Mouse (Mus musculus): Measurements from ENCODE around the gene Ly6c2.
"Not testable (repeated sequence)": the region's sequence is repeated elsewhere in the genome, so short reads cannot be mapped to it uniquely, and the experiment has no call there.

Gene Ly6c2

DNA sequence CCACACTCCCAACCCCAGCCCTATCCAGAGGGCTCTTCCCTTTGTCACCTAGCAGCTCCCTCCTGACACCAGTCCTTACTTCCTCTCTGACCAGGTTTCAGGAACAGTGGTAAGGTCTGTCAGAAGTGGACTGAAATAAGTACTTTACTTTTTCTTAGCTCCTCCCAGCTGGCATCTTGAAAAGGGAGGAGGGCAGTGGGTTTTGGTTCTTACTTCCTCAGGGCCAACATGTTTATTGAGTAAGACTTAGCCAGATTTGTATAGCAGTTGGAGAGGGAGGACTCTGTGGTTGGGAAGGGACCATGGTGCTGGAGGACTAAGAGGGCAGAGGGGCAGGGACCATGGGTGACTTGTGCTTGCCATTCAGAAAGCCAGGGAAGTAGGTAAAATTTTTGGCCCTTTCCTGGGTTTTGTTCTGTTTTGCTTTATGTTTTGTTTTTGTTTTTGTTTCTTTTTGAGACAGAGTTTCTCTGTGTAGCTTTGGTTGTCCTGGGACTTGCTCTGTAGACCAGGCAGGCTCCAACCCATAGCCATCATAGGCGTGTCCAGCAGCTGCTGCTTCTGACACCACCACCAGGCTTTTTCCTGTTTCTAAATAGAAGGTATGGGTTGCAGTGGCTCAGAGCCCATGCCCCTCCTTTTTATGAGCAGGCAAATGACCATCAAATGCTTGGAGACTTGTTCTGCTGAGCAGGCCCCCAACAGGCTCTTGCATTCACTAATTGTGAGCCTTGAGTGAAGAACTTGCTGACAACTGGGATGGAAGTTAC is at the start of gene Ly6c2:
Ly6c2 (minus strand) TSS at position 110 of the 770 bp plus-strand sequence.
- not testable (repeated sequence) for DNase-seq

DNA sequence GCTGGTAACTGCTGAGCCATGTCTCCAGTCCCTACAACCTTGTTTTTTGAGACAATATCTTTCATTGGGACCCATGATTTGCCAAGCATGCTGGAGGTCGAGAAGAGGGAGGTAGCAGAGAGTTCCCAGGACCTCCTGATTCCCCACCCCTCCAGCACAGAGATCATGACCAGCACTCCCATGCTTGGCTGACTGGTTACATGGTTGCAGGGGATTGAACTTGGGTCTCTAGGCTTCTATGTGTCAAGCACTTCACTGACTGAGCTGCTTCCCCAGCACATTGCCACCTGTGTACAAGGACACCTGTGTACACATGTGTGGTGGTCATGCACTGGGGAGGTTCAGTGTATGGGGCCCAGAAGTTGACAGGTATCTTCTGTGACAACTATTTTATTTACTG is 45.9 kb upstream of the Ly6c2 start:
- DNase-seq, result no peak

DNA sequence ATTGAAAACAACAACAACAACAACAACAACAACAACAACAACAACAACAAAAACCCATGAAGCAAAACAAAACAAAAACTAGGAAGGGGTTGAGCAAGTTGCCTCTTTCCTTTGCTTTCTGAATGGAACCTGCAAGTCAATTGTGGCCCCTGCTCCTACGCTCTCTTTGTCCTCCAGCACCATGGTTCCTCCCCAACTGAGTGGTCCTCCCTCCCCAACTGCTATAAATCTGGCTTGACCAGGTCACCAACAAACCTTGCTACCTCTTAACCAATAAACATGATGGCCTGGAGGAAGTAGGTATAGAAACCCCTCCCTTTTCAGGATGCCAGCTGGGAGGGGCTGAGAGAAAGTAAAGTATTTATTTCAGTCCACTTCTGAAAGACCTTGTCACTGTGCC is 43.2 kb upstream of the Ly6c2 start, which contains the start of gene Ly6g:
Ly6g (plus strand) TSS at position 301 of the 400 bp plus-strand sequence.
- no peak for DNase-seq

DNA sequence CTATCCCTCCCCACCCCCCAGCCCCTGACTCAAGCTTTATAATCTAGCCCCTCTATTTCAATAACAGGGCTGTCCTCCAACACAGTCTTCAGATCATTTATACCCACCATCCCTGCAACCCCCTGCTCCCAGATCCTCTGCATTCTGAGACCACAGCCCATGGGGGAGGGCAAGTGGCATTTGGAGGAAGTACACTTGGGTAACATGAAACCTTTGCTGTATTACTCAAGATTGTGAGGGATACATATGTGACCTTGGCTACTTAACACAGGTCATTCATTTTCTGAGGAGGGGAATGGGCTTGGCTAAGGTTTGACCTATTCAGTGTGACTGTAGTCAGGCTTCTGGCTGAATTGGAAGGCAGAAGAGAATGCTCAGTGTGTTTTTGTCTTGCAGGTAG is 41.3 kb upstream of the Ly6c2 start:
- no peak for DNase-seq

DNA sequence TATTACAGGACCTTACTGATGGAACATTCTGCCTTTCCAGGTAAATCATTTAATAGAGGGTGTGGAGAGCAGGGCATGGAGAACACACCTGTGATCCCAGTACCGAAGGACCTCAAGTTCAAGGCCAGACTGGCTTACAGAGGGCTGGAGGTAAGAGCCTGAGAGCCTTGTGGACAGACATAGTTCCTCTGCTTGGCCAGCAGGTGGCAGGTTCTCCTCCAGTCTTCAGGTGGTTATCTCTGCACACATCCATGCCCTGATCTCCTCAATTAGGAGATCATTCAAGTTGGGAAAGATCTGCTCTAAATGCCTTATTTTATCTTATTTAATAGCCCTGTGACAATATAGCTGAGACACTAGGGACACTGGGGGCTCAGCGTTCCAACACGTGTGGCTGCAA is 32.0 kb upstream of the Ly6c2 start:
- no peak for DNase-seq

DNA sequence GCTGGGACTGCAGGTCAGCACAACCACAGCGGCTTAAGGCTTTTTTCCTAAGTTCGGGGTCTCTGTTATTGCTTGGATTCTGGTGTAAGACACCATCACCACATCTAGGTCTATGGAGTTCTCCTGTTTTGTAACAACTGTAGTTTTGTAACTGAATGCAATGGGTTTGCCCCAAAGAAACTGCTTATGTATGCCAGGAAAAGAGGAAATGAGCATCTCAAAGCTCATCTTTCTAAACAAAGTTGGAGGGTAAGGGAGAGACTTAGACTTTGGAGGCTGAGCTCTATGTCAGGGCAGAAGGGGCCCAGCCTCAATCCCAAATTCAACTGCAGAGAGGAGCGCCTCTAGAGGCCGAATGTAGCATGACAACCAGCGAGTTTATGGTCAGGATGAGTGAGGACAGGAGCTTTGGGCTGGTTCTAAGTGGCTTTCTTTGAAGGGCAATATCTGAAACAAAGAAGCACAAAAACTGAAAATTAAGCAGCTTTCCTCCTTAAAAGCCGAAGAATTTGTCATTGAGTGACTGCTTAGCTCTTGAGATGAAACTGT is 30.1 kb upstream of the Ly6c2 start:
- DNase-seq, result peak in 1 of 2 experiments; percentile 44

DNA sequence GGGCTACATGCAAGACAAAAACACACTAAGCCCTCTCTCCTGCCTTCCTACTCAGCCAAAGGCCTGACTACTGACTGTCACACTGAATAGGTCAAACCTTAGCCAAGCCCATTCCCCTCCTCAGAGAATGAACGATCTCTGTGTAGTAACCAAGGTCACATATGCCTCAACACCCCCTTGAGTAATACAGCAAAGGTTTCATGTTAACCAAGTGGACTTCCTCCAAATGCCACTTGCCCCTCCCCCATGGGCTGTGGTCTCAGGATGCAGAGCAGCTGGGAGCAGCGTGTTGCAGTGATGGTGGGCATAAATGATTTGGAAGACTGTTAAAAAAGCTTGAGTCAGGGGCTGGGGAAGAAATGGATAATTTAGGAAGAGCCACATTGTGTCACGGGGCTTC is 26.0 kb upstream of the Ly6c2 start:
- not testable (repeated sequence) for DNase-seq

DNA sequence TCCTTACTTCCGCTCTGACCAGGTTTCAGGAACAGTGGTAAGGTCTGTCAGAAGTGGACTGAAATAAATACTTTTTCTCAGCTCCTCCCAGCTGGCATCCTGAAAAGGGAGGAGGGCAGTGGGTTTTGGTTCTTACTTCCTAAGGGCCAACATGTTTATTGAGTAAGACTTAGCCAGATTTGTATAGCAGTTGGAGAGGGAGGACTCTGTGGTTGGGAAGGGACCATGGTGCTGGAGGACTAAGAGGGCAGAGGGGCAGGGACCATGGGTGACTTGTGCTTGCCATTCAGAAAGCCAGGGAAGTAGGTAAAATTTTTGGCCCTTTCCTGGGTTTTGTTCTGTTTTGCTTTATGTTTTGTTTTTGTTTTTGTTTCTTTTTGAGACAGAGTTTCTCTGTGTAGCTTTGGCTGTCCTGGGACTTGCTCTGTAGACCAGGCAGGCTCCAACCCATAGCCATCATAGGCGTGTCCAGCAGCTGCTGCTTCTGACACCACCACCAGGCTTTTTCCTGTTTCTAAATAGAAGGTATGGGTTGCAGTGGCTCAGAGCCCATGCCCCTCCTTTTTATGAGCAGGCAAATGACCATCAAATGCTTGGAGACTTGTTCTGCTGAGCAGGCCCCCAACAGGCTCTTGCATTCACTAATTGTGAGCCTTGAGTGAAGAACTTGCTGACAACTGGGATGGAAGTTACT is 23.5 kb upstream of the Ly6c2 start:
- DNase-seq, result not testable (repeated sequence)

DNA sequence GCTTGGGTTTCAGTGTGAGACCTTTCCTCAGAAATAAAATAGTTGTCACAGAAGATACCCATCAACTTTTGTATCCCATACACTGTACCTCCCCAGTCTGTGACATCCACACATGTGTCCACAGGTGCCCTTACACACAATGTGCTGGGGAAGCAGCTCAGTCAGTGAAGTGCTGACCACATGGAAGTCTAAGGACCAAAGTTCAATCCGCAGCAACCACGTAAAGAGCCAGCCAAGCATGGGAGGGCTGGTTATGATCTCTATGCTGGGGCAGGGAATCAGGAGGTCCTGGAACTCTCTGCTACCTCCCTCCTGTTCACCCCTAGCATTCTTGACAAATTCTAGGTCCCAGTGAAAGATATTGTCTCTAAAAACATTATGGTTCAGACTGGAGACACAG is 20.6 kb upstream of the Ly6c2 start:
- peak in 1 of 2 experiments; percentile 50 for DNase-seq

DNA sequence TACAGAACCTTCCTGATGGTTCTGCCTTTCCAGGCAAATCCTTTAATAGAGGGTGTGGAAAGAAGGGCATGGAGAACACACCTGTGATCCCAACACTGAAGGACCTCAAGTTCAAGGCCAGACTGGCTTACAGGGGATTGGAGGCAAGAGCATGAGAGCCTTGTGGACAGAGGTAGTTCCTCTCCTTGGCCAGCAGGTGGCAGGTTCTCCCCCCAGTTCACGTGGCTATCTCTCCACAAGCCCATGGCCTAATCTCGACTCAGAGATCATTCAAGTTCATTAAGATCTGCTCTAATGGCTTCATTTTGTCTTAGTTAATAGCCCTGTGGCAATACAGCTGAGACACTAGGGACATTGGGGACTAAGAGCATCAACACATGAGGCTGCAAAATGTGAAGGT is 8.3 kb upstream of the Ly6c2 start:
- DNase-seq, result no peak

DNA sequence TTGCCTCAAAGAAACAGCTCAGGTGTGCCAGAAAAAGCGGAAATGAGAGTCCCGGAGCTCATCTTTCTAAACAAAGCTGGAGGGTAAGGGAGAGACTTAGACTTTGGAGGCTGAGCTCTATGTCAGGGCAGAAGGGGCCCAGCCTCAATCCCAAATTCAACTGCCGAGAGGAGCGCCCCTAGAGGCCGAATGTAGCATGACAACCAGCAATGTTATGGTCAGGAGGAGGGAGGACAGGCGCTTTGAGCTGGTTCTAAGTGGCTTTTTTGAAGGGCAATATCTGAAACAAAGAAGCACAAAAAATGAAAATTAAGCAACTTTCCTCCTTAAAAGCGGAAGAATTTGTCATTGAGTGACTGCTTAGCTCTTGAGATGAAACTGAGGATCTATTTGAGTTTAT is 7.0 kb upstream of the Ly6c2 start:
- peak in 1 of 2 experiments; percentile 41 for DNase-seq

DNA sequence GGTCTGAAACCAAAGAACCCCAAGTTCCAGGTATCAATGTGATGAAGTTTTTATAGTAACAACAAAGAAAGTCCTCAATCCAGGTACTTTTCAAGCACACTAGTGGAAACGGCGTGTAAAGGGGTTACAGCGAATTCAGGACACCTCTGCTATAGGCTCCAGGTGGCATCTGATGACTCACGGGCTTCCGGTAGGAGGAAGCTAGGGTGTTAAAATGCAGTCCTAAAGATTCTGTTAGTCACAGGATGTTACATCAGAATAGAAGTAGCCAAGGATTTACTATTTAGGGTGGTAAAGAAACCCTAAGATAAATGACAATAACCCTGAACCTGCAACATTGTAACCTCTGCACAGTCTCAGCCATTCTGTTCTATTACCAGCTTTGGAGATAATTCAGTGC is 5.7 kb upstream of the Ly6c2 start:
- DNase-seq, result not testable (repeated sequence)

DNA sequence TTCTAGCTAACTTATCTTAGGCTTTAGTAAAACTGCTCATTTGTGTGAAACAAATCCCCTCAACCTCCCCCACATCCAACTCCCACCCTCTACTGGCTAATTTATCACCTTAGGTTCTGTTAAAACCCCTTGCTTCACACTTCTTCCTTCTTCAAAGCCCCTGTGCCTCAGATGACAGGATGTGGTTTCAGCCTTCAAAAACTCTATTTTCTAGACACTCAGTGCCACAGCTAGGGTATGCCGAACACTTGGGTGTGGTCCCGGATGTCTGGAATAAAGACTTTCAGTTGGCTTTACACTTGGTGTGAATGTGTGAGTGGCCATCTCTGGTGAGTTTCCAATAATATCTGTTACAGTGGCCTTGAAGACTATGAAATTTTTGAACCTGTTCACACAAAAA is 4.8 kb upstream of the Ly6c2 start:
- DNase-seq, result no peak

DNA sequence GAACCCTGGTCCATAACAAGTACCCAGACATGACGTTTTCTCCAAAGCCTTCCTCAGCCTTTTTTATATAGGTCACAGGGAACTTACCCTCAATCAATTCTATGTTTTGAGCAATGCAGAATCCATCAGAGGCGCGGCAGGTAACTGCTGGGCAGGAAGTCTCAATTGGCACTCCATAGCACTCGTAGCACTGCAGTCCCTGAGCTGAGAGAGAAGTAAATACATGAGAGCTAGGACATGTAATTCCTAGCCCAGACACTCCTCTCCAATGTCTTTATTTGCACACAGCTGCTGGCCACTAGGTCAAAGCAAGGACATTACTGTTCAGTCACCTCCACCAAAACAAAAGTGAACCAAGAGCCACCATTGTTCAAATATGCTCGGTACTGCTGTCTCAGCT is 1.3 kb downstream of the Ly6c2 start:
- not testable (repeated sequence) for DNase-seq

DNA sequence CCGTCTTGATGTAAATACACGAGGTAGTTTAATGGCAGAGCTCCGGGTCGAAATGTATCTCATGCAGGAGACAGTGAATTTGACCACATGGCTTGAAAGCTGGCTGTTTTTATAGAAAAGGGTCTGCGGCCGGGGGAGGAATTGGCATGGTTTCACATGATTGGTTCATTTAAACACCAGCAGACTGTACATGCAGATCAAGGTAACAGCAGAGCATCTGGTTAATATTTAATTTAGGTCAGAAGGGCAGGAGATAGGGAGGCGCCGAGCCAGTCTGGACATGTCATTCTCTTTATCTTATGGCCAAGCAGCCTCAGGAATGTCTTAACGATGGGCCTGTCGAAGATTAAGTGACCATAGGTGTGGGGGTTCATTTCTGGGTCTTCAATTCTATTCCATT is 12.5 kb downstream of the Ly6c2 start:
- DNase-seq, result no peak

DNA sequence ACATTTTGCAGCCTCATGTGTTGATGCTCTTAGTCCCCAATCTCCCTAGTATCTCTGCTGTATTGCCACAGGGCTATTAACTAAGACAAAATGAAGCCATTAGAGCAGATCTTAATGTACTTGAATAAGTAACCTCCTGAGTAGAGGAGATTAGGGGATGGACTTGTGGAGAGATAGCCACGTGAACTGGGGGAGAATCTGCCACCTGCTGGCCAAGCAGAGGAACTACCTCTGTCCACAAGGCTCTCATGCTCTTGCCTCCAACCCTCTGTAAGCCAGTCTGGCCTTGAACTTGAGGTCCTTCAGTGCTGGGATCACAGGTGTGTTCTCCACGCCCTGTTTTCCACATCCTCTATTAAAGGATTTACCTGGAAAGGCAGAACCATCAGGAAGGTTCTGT is 23.7 kb downstream of the Ly6c2 start:
- not testable (repeated sequence) for DNase-seq

DNA sequence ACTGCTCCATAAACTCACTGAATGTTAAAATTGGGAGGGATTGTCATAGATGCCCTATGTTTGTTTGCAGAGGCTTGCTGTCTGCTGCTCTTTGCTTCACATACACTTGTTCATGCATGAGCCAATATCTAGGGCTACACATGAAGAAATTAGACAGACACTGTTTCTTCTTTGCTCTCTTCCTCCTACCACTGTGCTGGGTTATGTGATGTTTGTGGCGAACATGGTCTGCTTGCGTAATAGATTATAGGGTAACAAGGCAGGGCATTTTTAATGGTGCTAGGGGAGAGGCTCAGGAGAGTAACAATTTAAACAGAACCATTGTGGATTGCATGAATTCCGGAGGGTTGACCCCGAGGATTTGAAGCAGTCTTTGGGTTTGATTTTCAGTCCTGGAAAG is 41.8 kb downstream of the Ly6c2 start:
- no peak for DNase-seq

DNA sequence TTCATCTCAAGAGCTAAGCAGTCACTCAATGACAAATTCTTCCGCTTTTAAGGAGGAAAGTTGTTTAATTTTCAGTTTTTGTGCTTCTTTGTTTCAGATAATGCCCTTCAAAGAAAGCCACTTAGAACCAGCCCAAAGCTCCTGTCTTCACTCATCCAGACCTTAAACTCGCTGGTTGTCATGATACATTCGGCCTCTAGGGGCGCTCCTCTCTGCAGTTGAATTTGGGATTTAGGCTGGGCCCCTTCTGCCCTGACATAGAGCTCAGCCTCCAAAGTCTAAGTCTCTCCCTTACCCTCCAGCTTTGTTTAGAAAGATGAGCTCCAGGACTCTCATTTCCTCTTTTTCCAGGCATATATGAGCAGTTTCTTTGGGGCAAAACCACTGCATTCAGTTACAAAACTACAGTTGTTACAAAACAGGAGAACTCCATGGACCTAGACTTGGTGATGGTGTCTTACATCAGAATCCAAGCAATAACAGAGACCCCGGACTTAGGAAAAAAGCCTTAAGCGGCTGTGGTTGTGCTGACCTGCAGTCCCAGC is 49.7 kb downstream of the Ly6c2 start:
- DNase-seq, result peak in 1 of 2 experiments; percentile 77

DNA sequence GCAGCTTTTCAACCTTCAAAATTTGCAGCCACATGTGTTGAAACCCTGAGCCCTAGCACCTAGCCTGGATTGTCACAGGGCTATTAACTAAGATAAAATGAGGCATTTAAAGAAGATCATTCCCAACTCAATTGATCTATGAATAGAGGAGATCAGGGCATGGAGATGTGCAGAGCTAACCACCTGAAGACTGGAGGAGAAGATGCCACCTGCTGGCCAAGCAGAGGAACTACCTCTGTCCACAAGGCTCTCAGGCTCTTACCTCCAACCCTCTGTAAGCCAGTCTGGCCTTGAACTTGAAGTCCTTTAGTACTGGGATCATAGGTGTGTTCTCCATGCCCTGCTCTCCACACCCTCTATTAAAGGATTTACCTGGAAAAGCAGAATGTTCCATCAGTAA is 51.3 kb downstream of the Ly6c2 start:
- peak; percentile 37 to 39 for DNase-seq

Measured in kidney, adult 8-10 months (tissue).